Mouse (Mus musculus): Measurements from ENCODE around the gene Aebp1. TPM values are rescaled to one million over a fixed set of nuclear protein-coding genes. Genes with fewer than 3 reads are reported as not detected.

The Aebp1 gene
- total RNA-seq, 2 experiments from 2014 or later = 16.4 to 26.9 TPM

DNA sequence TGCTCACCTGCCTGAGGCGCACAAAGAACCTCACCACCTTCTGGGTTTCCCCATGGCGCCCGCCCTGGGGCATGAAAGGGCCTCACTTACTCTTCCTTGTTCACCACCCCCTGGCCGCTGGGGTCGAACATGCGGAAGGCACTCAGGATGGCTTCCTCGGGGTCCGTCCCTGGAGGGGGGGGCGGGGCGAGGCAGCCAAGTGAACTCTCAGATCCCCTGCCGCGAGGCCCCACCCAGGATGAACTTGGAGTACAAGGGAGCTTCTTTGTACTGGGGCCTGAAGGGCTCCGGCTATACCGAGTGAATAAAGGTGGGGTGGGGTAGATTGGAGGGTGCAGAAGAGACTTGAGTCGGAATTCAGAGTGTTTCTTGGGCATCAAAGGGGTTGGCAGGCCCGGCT is 35.5 kb downstream of the Aebp1 start:
- DNase-seq = no peak

DNA sequence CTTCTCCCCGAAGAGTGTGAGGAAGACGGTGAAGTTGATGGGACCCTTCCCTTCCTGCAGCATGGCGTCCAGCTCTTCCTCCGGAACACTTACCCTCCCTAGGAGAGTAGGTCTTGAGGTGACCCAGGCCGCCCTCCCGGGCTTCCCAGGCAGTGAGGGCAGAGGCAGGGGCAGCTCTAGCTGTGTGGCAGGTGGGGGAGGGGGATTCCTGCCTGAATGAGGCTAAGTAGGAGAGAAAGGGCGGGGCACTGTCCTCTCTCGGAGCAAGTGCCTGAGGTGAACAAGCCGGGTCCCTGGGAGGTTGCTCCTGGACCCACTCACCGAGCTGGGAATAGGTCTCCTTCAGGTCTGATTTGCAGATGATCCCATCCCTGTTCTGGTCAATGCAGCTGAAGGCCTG is 36.1 kb downstream of the Aebp1 start:
- DNase-seq = no peak

DNA sequence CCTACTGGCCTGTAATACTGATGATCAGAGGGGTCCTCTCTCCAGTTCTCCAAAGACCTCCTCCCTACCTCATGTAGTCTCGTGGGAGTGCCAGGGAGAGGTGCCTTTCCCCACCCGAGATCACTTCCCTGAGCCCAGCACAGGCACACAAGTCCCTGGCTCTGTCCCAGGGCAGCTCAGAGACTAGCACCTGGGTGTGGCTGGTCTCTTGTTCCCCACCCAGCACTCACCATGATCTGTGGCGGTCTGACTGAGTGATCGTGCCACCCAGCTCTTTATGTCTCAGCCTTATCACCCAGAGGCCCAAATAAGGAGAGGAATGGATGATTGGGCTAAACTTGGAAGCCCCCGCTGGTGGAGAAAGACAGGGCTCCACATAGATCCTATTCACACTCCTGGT is 36.8 kb downstream of the Aebp1 start, which contains the start of gene Myl7:
Myl7 (minus strand) TSS at position 252 of the 400 bp plus-strand sequence.
- no peak for DNase-seq

GRCm38 (mm10) chr11:5899286-5899685 is 37.5 kb downstream of the Aebp1 start:
- no peak for DNase-seq

GRCm38 (mm10) chr11:5901320-5901719 is 39.6 kb downstream of the Aebp1 start:
- no peak for DNase-seq

DNA sequence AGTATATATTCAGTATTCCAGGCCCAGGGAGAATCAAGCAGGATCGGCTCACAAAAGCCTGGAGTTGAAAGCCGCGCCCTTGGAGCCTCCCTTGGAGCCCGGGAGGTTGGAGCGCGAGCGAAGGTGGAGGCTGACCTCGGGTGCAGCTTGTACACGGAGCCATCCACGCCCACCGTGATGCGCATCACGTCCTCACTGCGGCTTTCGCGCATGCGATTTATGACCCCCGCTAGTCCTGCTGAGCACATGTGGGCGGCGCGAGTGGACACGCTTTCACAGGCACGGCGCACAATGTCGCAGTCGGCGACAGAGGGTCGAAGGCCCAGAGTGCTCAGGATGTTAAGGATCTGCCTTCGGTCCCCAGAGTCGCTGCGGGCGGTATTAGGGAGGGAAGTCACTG is 40.2 kb downstream of the Aebp1 start:
- peak in 1 of 2 experiments; percentile 33 for DNase-seq

DNA sequence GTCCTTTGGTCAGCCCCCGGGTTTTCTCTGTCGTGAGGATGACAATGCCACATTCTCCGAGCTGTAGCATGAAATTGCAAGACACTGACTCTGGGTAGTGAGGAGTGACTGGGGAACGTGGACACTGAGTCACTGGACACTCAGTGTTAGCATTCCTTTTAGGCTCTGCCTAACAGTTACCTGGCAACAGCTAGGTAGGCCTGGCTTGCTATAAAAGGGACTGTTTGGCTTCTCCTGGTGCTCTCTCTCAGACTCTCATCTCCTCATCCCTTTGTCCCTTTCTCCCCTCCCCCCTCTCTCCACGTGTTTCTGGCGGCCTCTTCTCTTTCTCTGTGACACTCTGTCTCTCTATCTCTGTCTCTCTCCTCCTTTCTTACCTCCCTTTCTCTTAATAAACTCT is 40.6 kb downstream of the Aebp1 start:
- DNase-seq = no peak

GRCm38 (mm10) chr11:5903844-5904243 is 42.1 kb downstream of the Aebp1 start:
- no peak for DNase-seq

GRCm38 (mm10) chr11:5904357-5904756 is 42.6 kb downstream of the Aebp1 start:
- no peak for DNase-seq

- DNase-seq = no peak
Measured at GRCm38 (mm10) chr11:5904871-5905270, 43.1 kb downstream of the Aebp1 start.

GRCm38 (mm10) chr11:5905778-5906518 is 44.2 kb downstream of the Aebp1 start:
- DNase-seq = no peak

- DNase-seq = no peak
Measured at GRCm38 (mm10) chr11:5907096-5907495, 45.3 kb downstream of the Aebp1 start.

GRCm38 (mm10) chr11:5908642-5909041 is 46.9 kb downstream of the Aebp1 start:
- DNase-seq = no peak

- DNase-seq = peak; percentile 69 to 79
Measured at GRCm38 (mm10) chr11:5912635-5913034, 50.9 kb downstream of the Aebp1 start.

- DNase-seq = peak in 1 of 2 experiments; percentile 30
Measured at GRCm38 (mm10) chr11:5913256-5913655, 51.5 kb downstream of the Aebp1 start.

DNA sequence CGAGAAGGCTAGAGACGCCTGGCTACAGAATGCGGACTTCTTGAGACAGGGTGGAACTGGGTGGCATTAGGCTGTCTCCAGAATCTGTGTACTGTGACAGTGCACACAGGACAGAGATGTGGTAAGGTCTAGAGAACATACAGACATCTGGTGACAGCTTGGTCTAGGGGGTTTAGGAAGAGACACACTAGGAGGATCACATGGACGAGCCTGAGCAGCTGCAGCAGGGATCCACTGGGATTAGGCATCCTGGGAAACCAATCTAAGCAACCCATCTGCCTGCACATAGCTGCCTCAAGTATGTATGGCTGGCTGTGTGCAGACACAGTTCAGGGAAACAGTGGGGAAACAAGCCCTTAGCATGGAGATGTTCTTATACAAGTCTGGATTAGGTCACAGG is 52.2 kb downstream of the Aebp1 start:
- DNase-seq = no peak

DNA sequence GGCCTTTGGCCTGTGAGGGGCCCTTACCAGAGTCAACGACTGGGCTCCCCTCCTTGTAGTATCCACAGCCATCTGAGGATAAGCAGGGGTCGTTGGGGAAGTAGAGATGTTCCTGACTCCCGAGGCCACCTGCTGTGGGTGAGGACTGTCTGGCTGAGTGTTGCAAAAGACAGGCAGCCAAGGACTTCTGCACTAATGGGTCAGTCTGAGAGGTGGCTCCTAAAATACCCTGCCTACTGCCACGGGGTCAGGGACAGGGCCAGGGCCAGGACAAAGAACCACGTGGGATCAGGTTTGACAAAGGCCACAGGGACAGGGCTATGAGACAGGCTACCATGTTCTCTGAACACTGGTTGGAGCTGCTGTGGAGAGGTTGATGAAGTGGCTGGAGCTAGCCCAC is 53.2 kb downstream of the Aebp1 start:
- peak in 1 of 2 experiments; percentile 51 for DNase-seq

DNA sequence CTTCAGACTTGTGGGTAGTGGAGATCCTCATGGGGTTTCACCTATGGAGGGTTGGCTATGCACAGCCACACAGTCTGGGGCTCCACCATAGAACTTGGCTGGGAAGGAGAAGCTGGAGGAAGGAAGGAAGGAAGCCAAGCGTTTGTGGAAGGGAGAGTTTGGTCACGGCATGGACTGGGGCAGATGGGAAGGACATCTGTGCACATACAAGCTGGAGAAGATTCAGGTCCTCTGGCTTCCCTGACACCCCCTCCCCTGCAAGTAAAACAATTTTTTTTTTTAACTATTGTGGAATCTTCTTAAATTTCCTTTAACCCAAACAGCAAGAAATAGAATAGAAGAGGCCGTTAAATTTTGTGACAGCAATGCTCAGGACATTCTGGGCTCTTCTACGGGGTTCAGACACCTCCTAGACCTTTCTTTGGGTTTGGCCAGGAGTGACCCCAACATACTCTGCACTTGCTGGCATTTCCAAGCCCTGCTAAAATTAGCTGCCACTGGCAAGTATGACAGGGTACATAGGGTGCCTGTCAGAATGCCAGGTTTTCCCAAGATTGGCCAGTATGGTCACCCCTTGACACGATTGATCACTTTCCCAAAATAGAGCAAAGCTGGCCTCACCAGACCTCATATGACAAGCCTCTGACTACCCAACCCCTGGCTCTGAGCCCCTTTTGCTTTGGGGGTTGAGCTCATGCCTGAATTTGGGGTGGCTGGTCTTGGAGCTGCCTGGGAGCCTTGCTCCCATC is 53.9 kb downstream of the Aebp1 start:
- DNase-seq = peak; percentile 81 to 83

- DNase-seq = peak; percentile 54 to 71
Measured at GRCm38 (mm10) chr11:5916178-5916548, 54.4 kb downstream of the Aebp1 start.

DNA sequence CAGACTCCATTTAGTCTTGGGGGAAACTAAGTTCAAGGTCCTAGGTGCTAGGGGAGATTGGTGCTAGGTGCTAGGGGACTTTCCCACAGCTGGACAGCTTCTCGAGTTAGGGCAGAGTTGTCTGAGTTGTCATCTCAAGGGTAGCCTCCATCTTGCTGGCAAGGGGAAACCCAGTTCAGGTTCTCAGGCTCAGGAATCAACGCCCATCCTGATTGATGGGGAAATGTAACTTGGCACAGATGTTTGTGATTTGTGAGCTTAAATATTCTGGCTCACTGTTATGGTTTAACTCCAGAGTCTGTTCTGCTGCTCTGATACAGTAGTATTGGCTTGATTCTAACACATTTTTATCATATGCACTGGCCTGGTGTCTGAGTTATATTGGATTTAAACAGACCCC is 56.4 kb downstream of the Aebp1 start:
- DNase-seq = no peak

DNA sequence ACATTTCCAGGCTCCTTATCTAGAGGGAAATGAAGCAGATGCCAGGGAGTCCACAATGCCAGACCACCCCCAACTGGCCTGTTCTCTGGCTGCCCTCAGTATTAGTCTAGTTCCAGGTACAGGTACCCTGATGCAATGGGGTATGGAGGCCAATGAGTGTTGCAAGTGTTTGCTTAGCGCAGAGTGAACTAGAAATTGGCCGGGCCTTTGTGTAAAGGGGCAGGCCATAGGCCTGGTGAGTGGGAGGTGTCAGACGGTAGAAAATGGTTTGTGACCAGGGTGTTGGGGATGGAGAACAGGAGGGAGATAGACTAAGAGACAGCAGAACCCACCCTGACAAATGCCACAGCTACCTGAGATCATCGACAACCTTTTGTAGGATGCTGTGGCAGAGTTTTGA is 57.9 kb downstream of the Aebp1 start:
- no peak for DNase-seq

- no peak for DNase-seq
Measured at GRCm38 (mm10) chr11:5920323-5920960, 58.7 kb downstream of the Aebp1 start.
